Mouse (Mus musculus) heart, embryonic 10.5 days (tissue): ENCODE measurements around the gene Ccdc162. TPM values are rescaled to one million over a fixed set of nuclear protein-coding genes. Genes with fewer than 3 reads are reported as not detected.

ENCODE experiments used
- DNase-seq: peaks from one replicate; pipeline ENCODE4 v3.0.0-alpha.2; 2017; ENCODE audit warnings: low spot score
- H3K27ac ChIP-seq: fragments of 300-500 bp; sonication (generic); 2 replicates; pipeline ENCODE4 v1.5.1; 2016; ENCODE audit warnings: mild to moderate bottlenecking
- H3K27me3 ChIP-seq: fragments of 300-500 bp; sonication (generic); 2 replicates; pipeline ENCODE4 v1.6.1; 2016; ENCODE audit warnings: mild to moderate bottlenecking; ENCODE audit not compliant: poor library complexity, insufficient read depth, severe bottlenecking
- H3K36me3 ChIP-seq: fragments of 300-500 bp; sonication (generic); 2 replicates; pipeline ENCODE4 v1.6.1; 2016; ENCODE audit warnings: mild to moderate bottlenecking, moderate library complexity
- H3K4me1 ChIP-seq: fragments of 300-500 bp; sonication (generic); 2 replicates; pipeline ENCODE4 v1.6.1; 2016; ENCODE audit warnings: mild to moderate bottlenecking
- H3K4me3 ChIP-seq: fragments of 300-500 bp; sonication (generic); 2 replicates; pipeline ENCODE4 v1.5.1; 2016; ENCODE audit warnings: mild to moderate bottlenecking, moderate library complexity
- H3K9me3 ChIP-seq: fragments of 300-500 bp; sonication (generic); 2 replicates; pipeline ENCODE4 v1.6.1; 2016; ENCODE audit warnings: mild to moderate bottlenecking, moderate library complexity
- WGBS: fragments of 180-500 bp; shearing (Covaris S2); methylation state at CpG from one replicate; pipeline ENCODE4 v1.1.7; 2016; 5-methylcytosine and 5-hydroxymethylcytosine counted together
- polyA plus RNA-seq: library from polyadenylated mRNA; unstranded; fragments of >200 nt; fragmentation: Nextera tagmentation; extraction: Ambion mirVana; gene quantifications from 2 replicates; pipeline ENCODE4 v1.2.1, GENCODE M21; 2016

Gene Ccdc162
- polyA plus RNA-seq, result 0.21 and 0.40 TPM in 2 replicates

GRCm38 (mm10) chr10:41716029-41716897, at the start of gene Ccdc162:
Gene Ccdc162, minus strand, starts transcription at chr10:41716634.
- Histone ChIP-seq H3K4me3 (no peak within 1 kb of the TSS), H3K27me3 (no peaks in the 10 kb centered on the region), H3K9me3 (no peaks in the 10 kb centered on the region), H3K27ac (no peak within 1 kb of the TSS), H3K4me1 (0 out of 2 replicates have a peak, but pooled peaks cover 7% of the 10 kb centered on the region), H3K36me3 (peaks cover 3% of the 10 kb centered on the region; the same call in 1 of the 2 replicates)
- 66% methylated on average over 15 of the region's 15 CpGs for WGBS
- no peak for DNase-seq

DNA sequence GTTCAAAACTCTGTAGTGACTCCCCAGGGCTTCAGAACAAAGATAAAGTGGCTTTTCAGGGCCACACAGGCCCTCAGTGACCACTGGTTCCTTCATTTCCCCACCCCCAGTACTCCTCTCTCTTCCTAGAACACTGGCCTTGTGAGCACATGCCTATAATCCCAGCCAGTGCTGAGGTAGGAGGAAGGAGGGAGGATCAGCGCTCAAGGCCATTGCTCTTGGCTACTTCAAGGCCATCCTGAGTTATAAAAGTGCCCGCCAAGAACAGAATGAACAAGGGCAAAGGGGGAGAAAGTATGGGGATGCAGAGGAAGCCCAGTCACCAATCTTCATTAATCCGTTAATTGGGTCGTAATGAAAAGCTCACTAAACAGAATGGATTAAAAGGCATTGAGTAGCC, 49.2 kb upstream of the Ccdc162 start:
- H3K36me3 ChIP-seq, result no peaks in the 10 kb centered on the region
- no peaks in the 10 kb centered on the region for H3K27me3 ChIP-seq
- peaks cover 5% of the 10 kb centered on the region for H3K4me1 ChIP-seq
- DNase-seq, result no peak
- H3K27ac ChIP-seq, result no peak overlapping the region
- H3K9me3 ChIP-seq, result no peaks in the 10 kb centered on the region
- no peak overlapping the region for H3K4me3 ChIP-seq
- 91% methylated on average over 4 of the region's 4 CpGs for WGBS

- WGBS, result 83% methylated on average over 3 of the region's 3 CpGs
- no peak for DNase-seq
Observed at GRCm38 (mm10) chr10:41763741-41764385, 47.4 kb upstream of the Ccdc162 start.

DNA sequence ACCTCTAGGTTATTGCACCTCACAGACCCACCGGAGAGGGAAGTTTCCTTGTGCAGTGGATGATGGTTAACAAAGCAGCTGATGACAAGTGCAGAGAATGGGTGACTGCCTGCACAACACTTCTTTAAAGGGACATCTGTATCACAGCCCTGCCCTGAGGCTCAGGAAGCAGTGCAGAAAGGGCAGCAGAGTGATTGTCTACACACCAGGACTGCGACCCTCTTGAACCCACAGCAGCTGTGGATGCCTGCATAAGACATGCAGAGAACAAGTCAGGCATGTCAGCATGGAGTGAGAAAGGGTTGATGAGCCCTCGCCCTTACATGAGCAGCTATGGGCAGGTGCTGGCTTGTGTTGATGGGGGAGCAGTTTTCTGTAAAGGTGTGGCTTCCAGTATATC, 44.4 kb upstream of the Ccdc162 start:
- Histone ChIP-seq H3K27ac (no peak overlapping the region), H3K9me3 (no peaks in the 10 kb centered on the region), H3K4me1 (peaks cover 14% of the 10 kb centered on the region), H3K36me3 (no peaks in the 10 kb centered on the region), H3K4me3 (no peak overlapping the region), H3K27me3 (no peaks in the 10 kb centered on the region)
- 54% methylated on average over 3 of the region's 3 CpGs for WGBS
- no peak for DNase-seq

More at GRCm38 (mm10) chr10:41763741-41764385, 47.4 kb upstream of the Ccdc162 start:
- Histone ChIP-seq H3K4me1 (peaks cover 10% of the 10 kb centered on the region), H3K9me3 (no peaks in the 10 kb centered on the region), H3K27me3 (no peaks in the 10 kb centered on the region), H3K4me3 (no peak overlapping the region), H3K36me3 (no peaks in the 10 kb centered on the region), H3K27ac (no peak overlapping the region)

DNA sequence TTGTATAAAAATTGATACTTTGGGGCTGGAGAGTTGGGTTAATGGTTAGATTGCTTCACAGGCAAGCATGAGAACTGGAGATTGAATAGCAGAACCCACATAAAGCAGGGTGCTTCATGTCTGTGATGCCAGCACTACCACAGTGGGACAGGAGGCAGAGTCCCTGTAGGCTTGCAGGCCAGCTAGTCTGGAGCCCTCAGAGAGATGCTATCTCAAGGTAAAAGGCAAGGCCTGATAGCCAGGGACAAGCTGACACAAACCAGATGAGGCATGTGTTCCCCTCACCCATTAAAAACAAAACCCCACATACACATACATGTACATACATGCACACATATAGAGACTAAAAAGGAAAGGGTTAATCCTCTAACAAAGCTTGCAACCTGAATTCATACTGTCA, 41.6 kb upstream of the Ccdc162 start:
- no peaks in the 10 kb centered on the region for H3K27me3 ChIP-seq
- H3K27ac ChIP-seq, result no peak overlapping the region
- H3K9me3 ChIP-seq, result no peaks in the 10 kb centered on the region
- H3K36me3 ChIP-seq, result no peaks in the 10 kb centered on the region
- DNase-seq, result no peak
- H3K4me1 ChIP-seq, result peaks cover 14% of the 10 kb centered on the region
- H3K4me3 ChIP-seq, result no peak overlapping the region

DNA sequence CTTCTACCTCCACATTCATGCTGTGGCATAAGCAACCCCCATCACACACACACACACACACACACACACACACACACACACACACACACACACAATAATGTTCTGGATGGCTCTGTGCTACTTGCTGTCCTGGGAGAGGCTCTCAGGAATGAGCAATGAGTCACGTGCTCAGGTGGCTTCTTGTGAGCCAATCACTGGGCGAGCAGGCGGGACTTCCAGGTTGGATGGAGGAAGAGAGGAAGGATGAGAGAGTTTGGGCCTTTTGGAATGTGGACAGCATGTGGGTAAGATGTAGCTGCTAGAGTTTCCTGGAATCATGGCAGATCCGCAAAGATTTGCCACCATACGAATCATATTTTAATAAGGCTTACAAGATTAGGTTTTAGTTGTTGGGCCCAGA, 40.8 kb upstream of the Ccdc162 start:
- H3K9me3 ChIP-seq, result no peaks in the 10 kb centered on the region
- H3K4me3 ChIP-seq, result no peak overlapping the region
- no peaks in the 10 kb centered on the region for H3K36me3 ChIP-seq
- peaks cover 14% of the 10 kb centered on the region for H3K4me1 ChIP-seq
- no peaks in the 10 kb centered on the region for H3K27me3 ChIP-seq
- no peak for DNase-seq
- no peak overlapping the region for H3K27ac ChIP-seq
- 92% methylated on average over 5 of the region's 5 CpGs for WGBS

DNA sequence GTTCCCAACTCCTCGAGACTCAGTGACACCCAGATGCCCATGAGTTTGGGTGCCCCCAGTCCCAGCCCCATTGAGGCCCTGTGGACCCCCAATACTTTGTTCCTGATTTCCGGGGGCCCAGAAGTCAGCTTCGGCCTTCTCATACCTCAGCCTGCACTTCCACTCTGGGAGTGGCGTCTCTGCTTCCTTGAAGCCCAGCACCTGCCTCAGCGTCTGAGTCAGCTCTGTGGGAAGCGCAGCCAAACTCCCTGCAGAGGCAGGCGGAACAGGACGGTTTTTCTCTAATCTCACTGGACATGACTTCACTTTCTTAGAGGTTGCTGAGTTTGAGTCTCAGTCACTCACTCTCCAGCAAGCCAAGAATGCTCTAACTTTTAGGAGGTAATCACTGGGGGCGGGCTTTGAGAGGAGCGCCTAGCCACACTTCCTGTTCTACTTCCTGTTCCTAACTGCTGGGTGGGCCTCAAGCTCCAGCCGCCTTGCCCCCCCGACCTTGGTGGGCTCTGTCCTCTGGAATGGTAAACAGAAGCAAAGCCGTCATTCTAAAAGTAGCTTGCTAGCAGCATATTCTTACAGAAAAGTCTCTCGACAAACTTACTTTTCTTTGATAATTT, 35.5 kb upstream of the Ccdc162 start:
- no peaks in the 10 kb centered on the region for H3K9me3 ChIP-seq
- H3K27me3 ChIP-seq, result no peaks in the 10 kb centered on the region
- no peaks in the 10 kb centered on the region for H3K36me3 ChIP-seq
- H3K4me1 ChIP-seq, result peaks cover 16% of the 10 kb centered on the region; the same call in 1 of the 2 replicates
- DNase-seq, result no peak
- H3K27ac ChIP-seq, result no peak overlapping the region
- 72% methylated on average over 14 of the region's 14 CpGs for WGBS
- no peak overlapping the region for H3K4me3 ChIP-seq

- no peak overlapping the region for H3K4me3 ChIP-seq
- H3K4me1 ChIP-seq, result peaks cover 16% of the 10 kb centered on the region; the same call in 1 of the 2 replicates
- H3K9me3 ChIP-seq, result no peaks in the 10 kb centered on the region
- WGBS, result 86% methylated on average over 3 of the region's 3 CpGs
- no peak for DNase-seq
- no peaks in the 10 kb centered on the region; the same call in 1 of the 2 replicates for H3K36me3 ChIP-seq
- no peaks in the 10 kb centered on the region for H3K27me3 ChIP-seq
- no peak overlapping the region for H3K27ac ChIP-seq
Observed at GRCm38 (mm10) chr10:41749306-41749705, 32.9 kb upstream of the Ccdc162 start.

GRCm38 (mm10) chr10:41746554-41746953, 30.1 kb upstream of the Ccdc162 start:
- peaks cover 4% of the 10 kb centered on the region; the same call in 1 of the 2 replicates for H3K36me3 ChIP-seq
- no peaks in the 10 kb centered on the region for H3K9me3 ChIP-seq
- H3K4me1 ChIP-seq, result peaks cover 9% of the 10 kb centered on the region; the same call in 1 of the 2 replicates
- WGBS, result 91% methylated on average over 5 of the region's 5 CpGs
- no peak for DNase-seq
- H3K27me3 ChIP-seq, result no peaks in the 10 kb centered on the region
- H3K4me3 ChIP-seq, result no peak overlapping the region
- H3K27ac ChIP-seq, result no peak overlapping the region

- peaks cover 3% of the 10 kb centered on the region; the same call in 1 of the 2 replicates for H3K4me1 ChIP-seq
- no peaks in the 10 kb centered on the region for H3K9me3 ChIP-seq
- no peak overlapping the region for H3K4me3 ChIP-seq
- no peak overlapping the region for H3K27ac ChIP-seq
- 84% methylated on average over 4 of the region's 4 CpGs for WGBS
- no peak for DNase-seq
- no peaks in the 10 kb centered on the region for H3K27me3 ChIP-seq
- peaks cover 10% of the 10 kb centered on the region; the same call in 1 of the 2 replicates for H3K36me3 ChIP-seq
Observed at GRCm38 (mm10) chr10:41744006-41744405, 27.6 kb upstream of the Ccdc162 start.

DNA sequence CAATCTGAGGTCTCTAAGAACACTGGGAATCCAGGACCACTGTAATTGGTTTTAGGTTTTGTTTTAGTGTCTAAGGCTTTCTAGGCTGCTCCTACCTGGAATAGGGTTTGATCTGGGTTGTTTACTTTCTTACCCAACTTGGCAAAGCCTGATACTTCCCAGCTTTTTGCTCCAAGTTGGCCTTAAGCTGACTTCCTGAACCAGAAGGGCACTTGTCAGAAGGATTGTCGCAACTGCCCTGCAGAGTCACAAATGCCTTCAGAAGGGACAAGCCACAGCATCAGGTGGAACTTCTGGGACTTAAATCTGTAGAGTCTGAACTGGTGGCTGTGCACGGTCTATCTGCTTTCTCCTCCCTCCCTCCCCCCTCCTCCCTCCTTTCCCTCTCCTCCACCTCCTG, 23.8 kb upstream of the Ccdc162 start:
- peaks cover 3% of the 10 kb centered on the region; the same call in 1 of the 2 replicates for H3K4me1 ChIP-seq
- H3K27ac ChIP-seq, result no peak overlapping the region
- peaks cover 27% of the 10 kb centered on the region for H3K36me3 ChIP-seq
- WGBS, result 71% methylated on average over 2 of the region's 2 CpGs
- no peak overlapping the region for H3K4me3 ChIP-seq
- H3K9me3 ChIP-seq, result no peaks in the 10 kb centered on the region
- DNase-seq, result no peak
- H3K27me3 ChIP-seq, result no peaks in the 10 kb centered on the region

DNA sequence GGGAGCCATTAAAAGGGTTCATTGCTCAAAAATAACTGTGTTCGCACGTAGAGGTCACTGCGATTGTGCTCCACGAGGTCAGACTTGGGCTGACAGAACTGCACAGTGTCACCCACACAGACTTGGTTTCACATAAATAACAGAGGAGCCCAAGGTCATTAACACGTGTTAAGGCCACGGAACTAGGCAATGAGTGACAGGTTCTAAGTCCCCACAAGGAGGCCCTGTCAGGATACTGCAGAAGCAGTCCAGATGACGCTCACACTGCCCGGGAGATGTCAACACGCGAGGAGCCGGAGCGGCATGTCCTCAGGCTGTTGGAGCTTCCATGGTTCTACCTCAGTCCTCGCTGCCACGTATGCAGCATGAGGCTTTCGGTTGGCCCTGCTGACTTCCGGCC, 20.8 kb upstream of the Ccdc162 start:
- Histone ChIP-seq H3K9me3 (no peaks in the 10 kb centered on the region), H3K4me1 (peaks cover 3% of the 10 kb centered on the region; the same call in 1 of the 2 replicates), H3K27me3 (no peaks in the 10 kb centered on the region), H3K27ac (no peak overlapping the region), H3K4me3 (no peak overlapping the region), H3K36me3 (peaks cover 28% of the 10 kb centered on the region)
- WGBS, result 76% methylated on average over 16 of the region's 16 CpGs
- DNase-seq, result peak; percentile 77

GRCm38 (mm10) chr10:41735398-41735797, 19.0 kb upstream of the Ccdc162 start:
- Histone ChIP-seq H3K27me3 (no peaks in the 10 kb centered on the region), H3K36me3 (peaks cover 33% of the 10 kb centered on the region), H3K4me1 (peaks cover 3% of the 10 kb centered on the region; the same call in 1 of the 2 replicates), H3K9me3 (no peaks in the 10 kb centered on the region), H3K4me3 (no peak overlapping the region), H3K27ac (no peak overlapping the region)
- WGBS, result 82% methylated on average over 6 of the region's 6 CpGs
- no peak for DNase-seq
